Mouse (Mus musculus): ENCODE results near the gene Zbtb3. TPM values are rescaled to one million over a fixed set of nuclear protein-coding genes. Genes with fewer than 3 reads are reported as not detected.

Zbtb3 gene
- polyA plus RNA-seq, 1 experiment, result 2.4 TPM

- Histone ChIP-seq H3K27ac (ENCODE audit: insufficient read depth, low read depth, low read length) (no peak overlapping the region), H3K4me1 (ENCODE audit: control insufficient read depth, insufficient read depth, low read length) (peaks cover 21% of the 10 kb centered on the region), H3K4me3 (ENCODE audit: insufficient read depth, low read length) (peak overlapping the region; percentile 86)
- TF ChIP-seq POLR2A (IDR thresholded peaks at IDR 0.05; ENCODE audit: borderline replicate concordance, low read depth, low read length) (no peak), CTCF (IDR thresholded peaks at IDR 0.05; ENCODE audit: low read depth, low read length) (no peak)
These were observed 29.4 kb upstream of the Zbtb3 start for GRCm38 (mm10) chr19:8772996-8773395.

- H3K27ac ChIP-seq (ENCODE audit: insufficient read depth, low read depth, low read length), result 0 out of 2 replicates have a peak overlapping the region, but pooled peaks have one; percentile 1
- H3K4me3 ChIP-seq (ENCODE audit: insufficient read depth, low read length), result peak overlapping the region; percentile 86
- TF ChIP-seq POLR2A (IDR thresholded peaks at IDR 0.05; ENCODE audit: borderline replicate concordance, low read depth, low read length) (no peak), CTCF (IDR thresholded peaks at IDR 0.05; ENCODE audit: low read depth, low read length) (no peak)
- peaks cover 21% of the 10 kb centered on the region for H3K4me1 ChIP-seq (ENCODE audit: control insufficient read depth, insufficient read depth, low read length)
These were observed 28.9 kb upstream of the Zbtb3 start for GRCm38 (mm10) chr19:8773409-8773808.

- TF ChIP-seq POLR2A (IDR thresholded peaks at IDR 0.05; ENCODE audit: borderline replicate concordance, low read depth, low read length), result peak; percentile 86; the same call in 1 of the 2 replicates
- TF ChIP-seq CTCF (IDR thresholded peaks at IDR 0.05; ENCODE audit: low read depth, low read length), result no peak
- H3K27ac ChIP-seq (ENCODE audit: insufficient read depth, low read depth, low read length), result peak within 1 kb of the TSS; percentile 83
- H3K4me3 ChIP-seq (ENCODE audit: insufficient read depth, low read length), result peak within 1 kb of the TSS; percentile 86
- H3K4me1 ChIP-seq (ENCODE audit: control insufficient read depth, insufficient read depth, low read length), result peaks cover 21% of the 10 kb centered on the region
These were observed 28.1 kb upstream of the Zbtb3 start, which contains the start of gene Tmem179b for GRCm38 (mm10) chr19:8774086-8774835. Gene Tmem179b, minus strand, starts transcription at chr19:8774467.

- peak overlapping the region; percentile 83 for H3K27ac ChIP-seq (ENCODE audit: insufficient read depth, low read depth, low read length)
- peak overlapping the region; percentile 86 for H3K4me3 ChIP-seq (ENCODE audit: insufficient read depth, low read length)
- TF ChIP-seq CTCF (IDR thresholded peaks at IDR 0.05; ENCODE audit: low read depth, low read length) (no peak), POLR2A (IDR thresholded peaks at IDR 0.05; ENCODE audit: borderline replicate concordance, low read depth, low read length) (no peak)
- peaks cover 21% of the 10 kb centered on the region for H3K4me1 ChIP-seq (ENCODE audit: control insufficient read depth, insufficient read depth, low read length)
These were observed 27.4 kb upstream of the Zbtb3 start for GRCm38 (mm10) chr19:8774951-8775421.

- H3K27ac ChIP-seq (ENCODE audit: insufficient read depth, low read depth, low read length), result peak within 1 kb of the TSS; percentile 43; the same call in 1 of the 2 replicates
- no peak for TF ChIP-seq CTCF (IDR thresholded peaks at IDR 0.05; ENCODE audit: low read depth, low read length)
- no peak for TF ChIP-seq POLR2A (IDR thresholded peaks at IDR 0.05; ENCODE audit: borderline replicate concordance, low read depth, low read length)
These were observed 16.2 kb upstream of the Zbtb3 start, which contains the start of gene Taf6l for GRCm38 (mm10) chr19:8786008-8786781. Gene Taf6l, minus strand, starts transcription at chr19:8786417.

GRCm38 (mm10) chr19:8788521-8788920 lies 13.8 kb upstream of the Zbtb3 start:
- H3K4me1 ChIP-seq (ENCODE audit: control insufficient read depth, insufficient read depth, low read length), result peaks cover 5% of the 10 kb centered on the region
- no peak overlapping the region for H3K4me3 ChIP-seq (ENCODE audit: insufficient read depth, low read length)
- TF ChIP-seq POLR2A (IDR thresholded peaks at IDR 0.05; ENCODE audit: borderline replicate concordance, low read depth, low read length), result no peak
- no peak for TF ChIP-seq CTCF (IDR thresholded peaks at IDR 0.05; ENCODE audit: low read depth, low read length)
- no peak overlapping the region for H3K27ac ChIP-seq (ENCODE audit: insufficient read depth, low read depth, low read length)

More at GRCm38 (mm10) chr19:8786008-8786781, 16.2 kb upstream of the Zbtb3 start, which contains the start of gene Taf6l:
- Histone ChIP-seq H3K4me1 (ENCODE audit: control insufficient read depth, insufficient read depth, low read length) (peaks cover 5% of the 10 kb centered on the region), H3K4me3 (ENCODE audit: insufficient read depth, low read length) (peak within 1 kb of the TSS; percentile 80)

GRCm38 (mm10) chr19:8789171-8789570 lies 13.2 kb upstream of the Zbtb3 start:
- TF ChIP-seq CTCF (IDR thresholded peaks at IDR 0.05; ENCODE audit: low read depth, low read length) (no peak), POLR2A (IDR thresholded peaks at IDR 0.05; ENCODE audit: borderline replicate concordance, low read depth, low read length) (no peak)
- H3K27ac ChIP-seq (ENCODE audit: insufficient read depth, low read depth, low read length), result no peak overlapping the region
- H3K4me1 ChIP-seq (ENCODE audit: control insufficient read depth, insufficient read depth, low read length), result peaks cover 5% of the 10 kb centered on the region
- no peak overlapping the region for H3K4me3 ChIP-seq (ENCODE audit: insufficient read depth, low read length)

- no peak for TF ChIP-seq CTCF (IDR thresholded peaks at IDR 0.05; ENCODE audit: low read depth, low read length)
- no peak for TF ChIP-seq POLR2A (IDR thresholded peaks at IDR 0.05; ENCODE audit: borderline replicate concordance, low read depth, low read length)
- no peak overlapping the region for H3K27ac ChIP-seq (ENCODE audit: insufficient read depth, low read depth, low read length)
- no peak overlapping the region for H3K4me3 ChIP-seq (ENCODE audit: insufficient read depth, low read length)
- peaks cover 3% of the 10 kb centered on the region for H3K4me1 ChIP-seq (ENCODE audit: control insufficient read depth, insufficient read depth, low read length)
These were observed 12.2 kb upstream of the Zbtb3 start for GRCm38 (mm10) chr19:8790171-8790570.

- peak within 1 kb of the TSS; percentile 63 for H3K27ac ChIP-seq (ENCODE audit: insufficient read depth, low read depth, low read length)
- H3K4me3 ChIP-seq (ENCODE audit: insufficient read depth, low read length), result peak within 1 kb of the TSS; percentile 90
- TF ChIP-seq POLR2A (IDR thresholded peaks at IDR 0.05; ENCODE audit: borderline replicate concordance, low read depth, low read length) (peak; percentile 35; the same call in 1 of the 2 replicates), CTCF (IDR thresholded peaks at IDR 0.05; ENCODE audit: low read depth, low read length) (no peak)
- H3K4me1 ChIP-seq (ENCODE audit: control insufficient read depth, insufficient read depth, low read length), result peaks cover 16% of the 10 kb centered on the region
These were observed 4.0 kb upstream of the Zbtb3 start, which contains the start of gene Polr2g for GRCm38 (mm10) chr19:8798264-8798946. Gene Polr2g, minus strand, starts transcription at chr19:8798577.

All from bone marrow macrophage, adult 2 months (primary cell).